Mouse (Mus musculus) neural tube, embryonic 12.5 days (tissue): ENCODE results near the gene Ankrd28. TPM values are rescaled to one million over a fixed set of nuclear protein-coding genes. Genes with fewer than 3 reads are reported as not detected.

Experiments used
- ATAC-seq: fragments of 200-750 bp; cut with Nextera tagmentation; 2 replicates; pipeline ENCODE4 v1.8.0; 2017; ENCODE audit warnings: low read depth, mild to moderate bottlenecking, moderate TSS enrichment, moderate library complexity; ENCODE audit not compliant: low FRiP score
- H3K27ac ChIP-seq: fragments of 300-500 bp; sonication (generic); 2 replicates; pipeline ENCODE4 v1.5.1; 2016
- H3K27me3 ChIP-seq: fragments of 300-500 bp; sonication (generic); replicated peaks from 2 replicates; pipeline ENCODE4 v1.6.1; 2016; ENCODE audit warnings: mild to moderate bottlenecking
- H3K36me3 ChIP-seq: fragments of 300-500 bp; sonication (generic); 2 replicates; pipeline ENCODE4 v1.6.1; 2016; ENCODE audit warnings: mild to moderate bottlenecking
- H3K4me1 ChIP-seq: fragments of 300-500 bp; sonication (generic); 2 replicates; pipeline ENCODE4 v1.6.1; 2016
- H3K4me2 ChIP-seq: fragments of 300-500 bp; sonication (generic); replicated peaks from 2 replicates; pipeline ENCODE4 v1.6.1; 2016; ENCODE audit warnings: mild to moderate bottlenecking
- H3K4me3 ChIP-seq: fragments of 300-500 bp; sonication (generic); 2 replicates; pipeline ENCODE4 v1.5.1; 2016
- H3K9ac ChIP-seq: fragments of 300-500 bp; sonication (generic); 2 replicates; pipeline ENCODE4 v1.6.1; 2016; ENCODE audit warnings: mild to moderate bottlenecking
- H3K9me3 ChIP-seq: fragments of 300-500 bp; sonication (generic); 2 replicates; pipeline ENCODE4 v1.6.1; 2016; ENCODE audit warnings: mild to moderate bottlenecking
- WGBS: fragments of 180-500 bp; shearing (Covaris S2); methylation state at CpG from one replicate; pipeline ENCODE4 v1.1.7; 2016; 5-methylcytosine and 5-hydroxymethylcytosine counted together
- polyA plus RNA-seq: library from polyadenylated mRNA; unstranded; fragments of >200 nt; fragmentation: Nextera tagmentation; extraction: Ambion mirVana; gene quantifications from 2 replicates; pipeline ENCODE4 v1.2.1, GENCODE M21; 2016

Gene Ankrd28
- polyA plus RNA-seq, 1 experiment from 2014 or later = 11.2 TPM

DNA sequence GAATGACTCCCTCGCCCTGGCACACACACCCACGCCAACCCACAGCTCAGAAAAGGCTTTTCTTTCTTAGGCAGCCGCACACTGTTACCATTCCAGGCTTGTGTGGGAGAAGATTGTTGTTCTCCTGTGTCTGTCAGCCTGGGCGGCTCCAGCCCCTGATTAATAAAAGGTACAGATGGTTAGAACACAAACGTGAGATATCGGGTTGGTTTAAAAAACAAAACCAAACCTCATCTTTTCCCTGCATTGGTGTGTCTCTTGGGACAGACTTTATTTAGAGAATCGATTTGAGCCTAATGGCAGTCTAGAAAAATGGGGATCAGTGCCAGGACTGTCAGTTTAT lies 890 bp upstream of the Ankrd28 start:
- H3K9me3 ChIP-seq = no peaks in the 10 kb centered on the region
- H3K4me1 ChIP-seq = 0 out of 2 replicates have a peak, but pooled peaks cover 2% of the 10 kb centered on the region
- no peak for ATAC-seq
- no peaks in the 10 kb centered on the region for H3K36me3 ChIP-seq
- H3K4me2 ChIP-seq = peak overlapping the region; percentile 94
- peak overlapping the region; percentile 76 for H3K9ac ChIP-seq
- no peak overlapping the region for H3K27ac ChIP-seq
- no peaks in the 10 kb centered on the region for H3K27me3 ChIP-seq
- peak overlapping the region; percentile 94 for H3K4me3 ChIP-seq
- 8% methylated on average over 7 of the region's 7 CpGs for WGBS

DNA sequence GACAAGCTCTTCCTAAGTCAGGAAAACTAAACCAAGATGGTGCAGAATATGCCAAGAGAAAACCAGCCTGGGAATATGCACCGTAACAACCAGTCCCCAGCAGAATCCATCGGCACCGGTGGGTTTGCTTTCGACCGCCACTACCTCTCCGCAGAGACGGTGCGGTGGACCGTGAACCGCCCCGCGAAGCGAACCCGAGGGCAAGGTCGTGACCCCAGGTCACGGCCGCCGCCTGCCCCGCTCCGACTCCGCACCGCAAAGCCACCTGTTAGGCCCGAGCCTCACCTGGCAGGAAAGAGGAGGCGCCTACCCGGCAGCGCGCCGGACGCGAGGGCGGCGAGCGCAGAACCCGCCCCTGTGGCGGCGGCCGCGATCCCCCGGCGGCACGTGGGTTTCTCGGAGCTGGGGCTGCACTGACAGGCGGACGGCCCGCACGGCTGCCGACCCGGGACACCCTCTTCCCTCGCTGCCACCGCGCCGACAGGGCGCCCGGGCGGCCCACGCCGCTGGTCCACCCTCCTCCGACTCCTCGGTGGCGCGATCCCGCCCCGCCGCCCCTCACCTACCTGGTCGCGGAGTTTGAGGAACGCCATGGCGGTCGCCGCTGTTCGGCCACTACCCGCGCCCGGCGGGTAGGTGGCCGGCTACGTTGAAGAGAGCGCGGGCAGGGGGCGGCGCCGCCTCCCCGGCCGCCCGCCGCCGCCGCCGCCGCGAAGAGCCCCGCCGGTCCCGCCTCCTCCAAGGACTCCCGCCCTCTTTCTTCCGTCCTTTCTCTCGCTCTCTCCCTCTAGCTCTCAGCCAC lies 489 bp downstream of the Ankrd28 start:
- peak overlapping the region; percentile 76 for H3K9ac ChIP-seq
- no peaks in the 10 kb centered on the region for H3K27me3 ChIP-seq
- peak; percentile 79 for ATAC-seq
- H3K36me3 ChIP-seq = no peaks in the 10 kb centered on the region
- peak overlapping the region; percentile 94 for H3K4me3 ChIP-seq
- 0 out of 2 replicates have a peak, but pooled peaks cover 2% of the 10 kb centered on the region for H3K4me1 ChIP-seq
- H3K27ac ChIP-seq = peak overlapping the region; percentile 85
- no peaks in the 10 kb centered on the region for H3K9me3 ChIP-seq
- WGBS = under 1% methylated on average over 92 of the region's 97 CpGs
- peak overlapping the region; percentile 94 for H3K4me2 ChIP-seq

DNA sequence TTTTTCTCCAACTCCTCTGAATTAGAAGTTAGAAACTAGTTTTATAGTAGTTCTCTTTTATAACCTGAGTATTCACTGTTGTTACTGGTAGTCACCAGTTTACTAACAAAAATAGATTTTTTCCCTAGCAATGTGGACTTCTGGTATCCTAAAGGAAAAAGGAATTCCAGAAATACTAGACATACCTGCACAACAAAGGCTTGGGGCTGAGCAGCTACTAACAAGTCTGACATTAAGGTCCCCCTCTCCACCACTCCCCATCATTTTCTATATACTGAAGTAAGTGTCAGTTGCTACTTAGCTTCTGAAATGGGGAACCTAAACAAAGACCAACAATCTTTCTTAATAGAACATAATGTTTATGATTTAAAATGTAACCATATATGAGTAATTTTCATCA lies 3.2 kb downstream of the Ankrd28 start:
- no peak overlapping the region for H3K27ac ChIP-seq
- H3K9ac ChIP-seq = no peak overlapping the region
- no peaks in the 10 kb centered on the region for H3K36me3 ChIP-seq
- no peaks in the 10 kb centered on the region for H3K9me3 ChIP-seq
- H3K4me1 ChIP-seq = 0 out of 2 replicates have a peak, but pooled peaks cover 2% of the 10 kb centered on the region
- no peak overlapping the region for H3K4me2 ChIP-seq
- H3K4me3 ChIP-seq = no peak overlapping the region
- H3K27me3 ChIP-seq = no peaks in the 10 kb centered on the region
- ATAC-seq = no peak

DNA sequence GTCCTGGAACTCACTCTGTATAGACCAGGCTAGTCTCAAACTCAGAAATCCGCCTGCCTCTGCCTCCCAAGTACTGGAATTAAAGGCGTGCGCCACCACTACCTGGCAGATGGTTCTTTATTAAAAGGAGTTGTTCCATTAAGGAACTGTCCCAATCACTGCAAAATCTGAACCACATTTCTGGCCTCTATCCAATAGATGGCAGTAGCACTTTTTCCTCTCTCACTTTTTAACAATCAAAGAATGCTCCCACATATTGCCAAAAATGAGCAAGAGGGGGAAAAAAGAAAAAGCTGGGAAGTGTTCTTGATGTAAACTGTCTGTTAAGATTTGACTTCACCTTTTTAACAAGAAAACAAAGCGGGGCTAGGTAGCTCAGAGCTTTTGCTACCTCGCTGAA lies 20.5 kb downstream of the Ankrd28 start:
- Histone ChIP-seq H3K9me3 (peaks cover 4% of the 10 kb centered on the region; the same call in 1 of the 2 replicates), H3K4me1 (no peaks in the 10 kb centered on the region), H3K27ac (no peak overlapping the region), H3K36me3 (no peaks in the 10 kb centered on the region), H3K4me3 (no peak overlapping the region), H3K4me2 (no peak overlapping the region), H3K9ac (no peak overlapping the region), H3K27me3 (no peaks in the 10 kb centered on the region)
- ATAC-seq = no peak
- WGBS = 94% methylated on average over 5 of the region's 5 CpGs

DNA sequence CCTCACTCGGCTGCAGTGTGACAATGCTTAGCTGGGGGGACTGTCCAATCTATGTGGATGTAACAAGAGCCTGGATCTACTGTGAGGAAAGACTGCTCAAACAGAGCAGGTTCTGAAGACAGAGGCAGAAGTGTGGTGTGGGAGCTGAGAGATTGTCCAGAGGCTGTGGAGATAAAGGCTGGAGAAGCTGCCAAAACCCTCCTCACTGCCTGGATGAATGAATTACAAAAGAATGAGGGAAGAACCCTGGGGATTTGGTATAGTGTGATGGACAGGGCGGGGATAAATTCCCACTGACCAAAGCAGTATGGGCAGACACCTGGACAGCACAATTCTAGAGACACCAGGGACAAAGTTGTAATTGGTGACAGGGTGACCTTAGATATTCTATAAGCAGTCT lies 26.7 kb downstream of the Ankrd28 start:
- no peak overlapping the region for H3K27ac ChIP-seq
- WGBS = 50% methylated on average over 2 of the region's 2 CpGs
- ATAC-seq = no peak

DNA sequence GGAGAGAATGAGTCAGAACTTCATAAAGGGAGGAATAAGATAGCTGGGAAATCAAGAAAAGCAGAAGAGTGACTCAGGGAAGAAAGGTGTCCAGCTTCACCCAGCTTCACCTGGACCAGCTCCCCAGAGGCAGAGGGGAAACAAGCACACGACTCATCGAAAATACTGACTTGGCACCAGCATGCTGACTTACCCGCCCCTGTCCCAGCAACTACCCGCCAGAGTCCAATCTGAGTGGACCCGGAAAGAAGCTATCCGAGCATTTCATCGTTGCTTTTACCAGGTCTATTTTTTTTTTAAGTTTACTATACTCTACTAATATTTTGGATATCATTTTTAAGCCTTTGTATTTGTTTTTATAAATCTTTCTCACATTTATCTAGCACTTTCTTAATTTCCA lies 29.5 kb downstream of the Ankrd28 start:
- H3K9me3 ChIP-seq = no peaks in the 10 kb centered on the region
- H3K27me3 ChIP-seq = no peaks in the 10 kb centered on the region
- H3K4me1 ChIP-seq = no peaks in the 10 kb centered on the region
- no peak overlapping the region for H3K9ac ChIP-seq
- ATAC-seq = no peak
- H3K27ac ChIP-seq = no peak overlapping the region
- H3K36me3 ChIP-seq = no peaks in the 10 kb centered on the region
- no peak overlapping the region for H3K4me2 ChIP-seq
- H3K4me3 ChIP-seq = no peak overlapping the region
- 85% methylated on average over 7 of the region's 7 CpGs for WGBS

More for the DNA sequence above, 26.7 kb downstream of the Ankrd28 start:
- Histone ChIP-seq H3K4me2 (no peak overlapping the region), H3K36me3 (no peaks in the 10 kb centered on the region), H3K9ac (no peak overlapping the region), H3K4me3 (no peak overlapping the region), H3K27me3 (no peaks in the 10 kb centered on the region), H3K4me1 (no peaks in the 10 kb centered on the region), H3K9me3 (peaks cover 4% of the 10 kb centered on the region; the same call in 1 of the 2 replicates)

DNA sequence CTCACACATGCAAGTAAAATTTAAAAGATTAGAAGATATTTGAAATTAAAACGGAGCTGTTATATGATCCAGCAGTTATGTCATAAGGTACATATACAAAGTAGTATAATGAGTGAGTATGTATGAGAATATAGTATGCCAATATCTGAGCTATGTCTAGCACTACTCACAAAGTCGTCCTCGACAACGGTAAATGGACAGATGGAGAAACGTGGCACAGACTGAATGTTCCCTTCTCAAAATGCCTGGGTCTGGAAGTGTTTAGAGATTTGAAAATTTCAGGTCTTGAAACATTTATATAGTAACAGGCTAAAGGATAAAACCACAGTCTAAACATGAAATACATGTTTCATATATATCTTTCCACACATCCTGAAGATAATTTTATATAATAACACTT lies 30.0 kb downstream of the Ankrd28 start:
- Histone ChIP-seq H3K4me1 (no peaks in the 10 kb centered on the region), H3K36me3 (no peaks in the 10 kb centered on the region), H3K27ac (no peak overlapping the region), H3K27me3 (no peaks in the 10 kb centered on the region), H3K9me3 (no peaks in the 10 kb centered on the region), H3K4me3 (no peak overlapping the region), H3K9ac (no peak overlapping the region), H3K4me2 (no peak overlapping the region)
- no peak for ATAC-seq
- WGBS = 87% methylated on average over 5 of the region's 5 CpGs

DNA sequence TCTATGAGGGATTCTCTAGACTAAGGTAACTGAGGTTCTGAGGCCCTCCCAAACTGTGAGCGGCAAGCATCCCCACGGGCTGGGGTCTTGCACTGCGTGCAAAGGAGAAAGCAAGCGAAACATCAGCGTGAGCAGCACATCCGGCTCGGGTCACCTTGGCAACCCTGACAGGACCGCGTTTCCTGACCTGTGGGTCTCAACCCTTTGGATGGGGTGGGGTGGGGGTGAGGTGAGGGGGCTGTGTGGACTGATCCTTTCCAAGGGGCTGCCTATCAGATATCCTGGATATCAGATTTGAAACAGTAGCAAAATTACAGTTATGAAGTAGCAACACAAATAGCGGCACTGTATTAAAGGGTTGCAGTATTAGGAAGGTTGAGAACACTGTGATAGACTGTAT lies 31.5 kb downstream of the Ankrd28 start:
- H3K27ac ChIP-seq = no peak overlapping the region
- H3K27me3 ChIP-seq = no peaks in the 10 kb centered on the region
- no peak overlapping the region for H3K9ac ChIP-seq
- no peak overlapping the region for H3K4me3 ChIP-seq
- H3K4me2 ChIP-seq = no peak overlapping the region
- no peak for ATAC-seq
- 71% methylated on average over 10 of the region's 10 CpGs for WGBS
- no peaks in the 10 kb centered on the region for H3K9me3 ChIP-seq
- H3K4me1 ChIP-seq = no peaks in the 10 kb centered on the region
- no peaks in the 10 kb centered on the region for H3K36me3 ChIP-seq

DNA sequence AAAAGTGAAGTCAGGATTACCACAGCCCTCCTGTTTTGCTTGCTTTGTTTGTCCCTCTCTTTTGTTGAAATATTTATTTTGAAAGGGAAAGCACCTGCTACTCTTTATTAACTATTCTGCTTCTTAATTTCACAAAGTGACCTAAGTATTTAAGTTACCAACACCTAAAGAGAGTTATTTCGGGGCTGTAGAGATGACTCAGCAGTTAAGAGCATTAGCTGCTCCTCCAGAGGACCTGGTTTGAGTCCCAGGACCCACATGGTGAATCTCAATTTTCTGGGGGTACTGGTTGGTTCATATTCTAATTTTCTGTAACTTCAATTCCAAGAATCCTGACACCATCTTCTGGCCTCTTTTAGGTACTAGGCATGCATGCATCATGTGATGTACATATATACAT lies 34.9 kb downstream of the Ankrd28 start:
- WGBS = 71% methylated on average over 1 of the region's 1 CpGs
- Histone ChIP-seq H3K36me3 (no peaks in the 10 kb centered on the region), H3K27ac (no peak overlapping the region), H3K4me3 (no peak overlapping the region), H3K27me3 (no peaks in the 10 kb centered on the region), H3K4me2 (no peak overlapping the region), H3K4me1 (no peaks in the 10 kb centered on the region), H3K9me3 (no peaks in the 10 kb centered on the region), H3K9ac (no peak overlapping the region)
- ATAC-seq = no peak

DNA sequence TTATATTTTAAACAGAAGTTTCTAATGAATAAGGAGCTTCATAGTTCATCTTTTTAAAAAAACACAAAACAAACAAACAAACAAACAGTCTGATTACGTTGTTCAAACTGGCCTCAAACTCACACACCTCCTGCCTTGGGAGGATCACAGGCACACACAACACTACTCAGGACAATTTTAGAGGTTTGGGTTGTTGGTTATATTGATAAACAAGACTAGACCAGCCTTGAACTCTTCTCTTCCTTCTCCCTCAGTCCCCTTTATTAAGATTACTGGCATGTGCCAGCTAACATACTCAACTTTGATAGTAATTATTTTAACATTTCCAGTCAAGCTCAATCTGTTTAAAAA lies 35.7 kb downstream of the Ankrd28 start:
- no peaks in the 10 kb centered on the region for H3K4me1 ChIP-seq
- no peak overlapping the region for H3K4me3 ChIP-seq
- H3K9ac ChIP-seq = no peak overlapping the region
- no peaks in the 10 kb centered on the region for H3K9me3 ChIP-seq
- H3K27ac ChIP-seq = no peak overlapping the region
- H3K36me3 ChIP-seq = no peaks in the 10 kb centered on the region
- no peak for ATAC-seq
- 50% methylated on average over 1 of the region's 1 CpGs for WGBS
- no peaks in the 10 kb centered on the region for H3K27me3 ChIP-seq
- H3K4me2 ChIP-seq = no peak overlapping the region

DNA sequence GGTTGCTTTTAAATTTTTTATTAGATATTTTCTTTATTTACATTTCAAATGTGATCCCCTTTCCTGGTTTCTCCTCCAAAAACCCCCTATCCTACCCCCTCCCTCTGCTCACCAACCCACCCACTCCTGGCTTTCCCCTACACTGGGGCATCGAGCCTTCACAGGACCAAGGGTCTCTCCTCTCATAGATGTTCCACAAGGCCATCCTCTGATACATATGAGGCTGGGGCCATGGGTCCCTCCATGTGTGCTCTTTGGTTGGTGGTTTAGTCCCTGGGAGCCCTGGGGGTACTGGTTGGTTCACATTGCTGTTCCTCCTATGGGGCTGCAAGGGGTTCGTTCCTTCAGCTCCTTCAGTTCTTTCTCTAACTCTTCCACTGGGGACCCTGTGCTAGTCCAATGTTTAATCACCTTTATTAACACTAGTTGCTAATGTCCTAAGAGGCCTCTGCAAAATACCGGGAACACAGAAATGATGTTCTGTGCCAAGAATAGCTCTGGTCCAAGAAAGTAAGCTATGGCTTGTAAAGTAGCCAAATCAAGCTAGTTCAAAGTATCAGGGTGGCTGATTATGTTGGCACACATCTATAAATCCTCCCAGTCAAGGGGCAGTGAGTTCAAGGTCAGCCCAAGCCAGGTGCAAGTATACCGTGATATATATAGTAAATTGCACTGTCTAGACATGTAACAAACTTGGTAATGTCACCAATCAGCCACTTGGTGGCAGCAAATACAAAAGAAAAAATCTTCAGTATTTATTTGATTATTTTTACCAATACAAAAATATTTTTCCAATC lies 36.3 kb downstream of the Ankrd28 start:
- H3K36me3 ChIP-seq = no peaks in the 10 kb centered on the region
- no peak overlapping the region for H3K4me2 ChIP-seq
- no peak overlapping the region for H3K27ac ChIP-seq
- H3K4me3 ChIP-seq = no peak overlapping the region
- H3K4me1 ChIP-seq = no peaks in the 10 kb centered on the region
- no peaks in the 10 kb centered on the region for H3K27me3 ChIP-seq
- ATAC-seq = peak; percentile 58; the same call in 1 of the 2 replicates
- no peak overlapping the region for H3K9ac ChIP-seq
- no peaks in the 10 kb centered on the region for H3K9me3 ChIP-seq
- 73% methylated on average over 4 of the region's 4 CpGs for WGBS

DNA sequence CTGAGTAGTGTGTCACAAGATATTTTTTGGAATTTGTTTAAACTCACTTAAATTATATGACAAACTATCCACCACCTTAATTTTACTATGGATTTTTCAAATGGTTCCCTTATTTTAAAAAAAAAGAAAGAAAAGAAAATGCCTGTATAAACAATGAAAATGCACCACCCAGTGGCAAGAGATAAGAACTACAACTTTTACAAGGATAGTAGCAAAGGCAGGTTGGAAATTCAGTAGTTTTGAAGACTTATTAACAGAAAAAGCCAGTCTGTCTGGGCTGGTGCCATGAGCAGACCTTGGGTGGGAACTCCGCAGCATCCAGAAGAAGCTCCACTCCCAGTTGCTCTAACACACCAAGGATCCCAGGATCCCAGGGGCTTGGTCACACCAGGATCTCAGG lies 39.7 kb downstream of the Ankrd28 start:
- no peak overlapping the region for H3K27ac ChIP-seq
- no peak for ATAC-seq
- H3K4me1 ChIP-seq = no peaks in the 10 kb centered on the region
- H3K9ac ChIP-seq = no peak overlapping the region
- no peak overlapping the region for H3K4me3 ChIP-seq
- 61% methylated on average over 1 of the region's 1 CpGs for WGBS
- no peaks in the 10 kb centered on the region for H3K27me3 ChIP-seq
- H3K4me2 ChIP-seq = no peak overlapping the region
- no peaks in the 10 kb centered on the region for H3K36me3 ChIP-seq
- H3K9me3 ChIP-seq = no peaks in the 10 kb centered on the region
